Mouse (Mus musculus) midbrain, embryonic 15.5 days (tissue): Measurements from ENCODE around the gene Muc3. TPM values are rescaled to one million over a fixed set of nuclear protein-coding genes. Genes with fewer than 3 reads are reported as not detected.
A peak's percentile ranks its signal among the peaks of the same experiment; 100 is the strongest.

ENCODE experiments used
- ATAC-seq: fragments of 200-750 bp; cut with Nextera tagmentation; replicated peaks from 2 replicates; pipeline ENCODE4 v1.8.0; 2017; ENCODE audit warnings: moderate TSS enrichment
- H3K27ac ChIP-seq: fragments of 300-500 bp; sonication (generic); 2 replicates; pipeline ENCODE4 v1.5.1; 2015; ENCODE audit warnings: mild to moderate bottlenecking, inconsistent platforms
- H3K27me3 ChIP-seq: fragments of 300-500 bp; sonication (generic); replicated peaks from 2 replicates; pipeline ENCODE4 v1.6.1; 2015; ENCODE audit warnings: inconsistent platforms
- H3K36me3 ChIP-seq: fragments of 300-500 bp; sonication (generic); replicated peaks from 2 replicates; pipeline ENCODE4 v1.6.1; 2015; ENCODE audit warnings: inconsistent platforms
- H3K4me1 ChIP-seq: fragments of 300-500 bp; sonication (generic); 2 replicates; pipeline ENCODE4 v1.6.1; 2015; ENCODE audit warnings: inconsistent platforms
- H3K4me2 ChIP-seq: fragments of 300-500 bp; sonication (generic); 2 replicates; pipeline ENCODE4 v1.6.1; 2015; ENCODE audit warnings: inconsistent platforms, mild to moderate bottlenecking, moderate library complexity
- H3K4me3 ChIP-seq: fragments of 300-500 bp; sonication (generic); 2 replicates; pipeline ENCODE4 v1.5.1; 2015; ENCODE audit warnings: mild to moderate bottlenecking, inconsistent platforms
- H3K9ac ChIP-seq: fragments of 300-500 bp; sonication (generic); 2 replicates; pipeline ENCODE4 v1.6.1; 2015; ENCODE audit warnings: mild to moderate bottlenecking, inconsistent platforms
- H3K9me3 ChIP-seq: fragments of 300-500 bp; sonication (generic); 2 replicates; pipeline ENCODE4 v1.6.1; 2016; ENCODE audit warnings: inconsistent platforms
- WGBS: fragments of 180-500 bp; shearing (Covaris S2); methylation state at CpG from one replicate; pipeline ENCODE4 v1.1.7; 2015; ENCODE audit warnings: mixed read lengths; 5-methylcytosine and 5-hydroxymethylcytosine counted together
- polyA plus RNA-seq: library from polyadenylated mRNA; unstranded; fragments of >200 nt; fragmentation: Nextera tagmentation; extraction: Ambion mirVana; gene quantifications from 2 replicates; pipeline ENCODE4 v1.2.1, GENCODE M21; 2015

Muc3 gene
- polyA plus RNA-seq, 1 experiment from 2014 or later, result not detected

DNA sequence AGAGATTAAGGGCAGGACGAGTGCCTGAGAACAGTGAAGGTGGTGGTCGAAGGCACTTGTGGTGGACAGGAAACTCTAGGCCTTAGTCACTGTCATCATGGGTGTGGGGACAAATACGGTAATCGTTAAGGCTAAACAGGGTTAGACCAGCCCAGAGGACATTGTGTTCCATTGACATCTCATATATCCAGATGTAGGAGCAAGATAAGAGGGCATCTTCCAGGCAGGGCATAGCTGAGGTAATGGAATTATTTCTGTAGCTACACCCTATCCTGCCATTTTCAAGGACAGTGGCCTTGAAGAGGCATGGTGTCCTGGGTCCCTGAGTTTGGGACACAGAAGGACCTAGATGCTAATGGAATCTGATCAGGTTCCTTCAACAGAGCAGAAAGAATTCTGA, 12.7 kb upstream of the Muc3 start:
- Histone ChIP-seq H3K27me3 (no peaks in the 10 kb centered on the region), H3K4me2 (no peak overlapping the region), H3K27ac (no peak overlapping the region), H3K36me3 (no peaks in the 10 kb centered on the region), H3K9ac (no peak overlapping the region), H3K9me3 (no peaks in the 10 kb centered on the region), H3K4me3 (no peak overlapping the region), H3K4me1 (no peaks in the 10 kb centered on the region)
- ATAC-seq, result no peak
- 65% methylated on average over 4 of the region's 4 CpGs for WGBS

GRCm38 (mm10) chr5:137159461-137159860, 10.3 kb upstream of the Muc3 start:
- Histone ChIP-seq H3K36me3 (no peaks in the 10 kb centered on the region), H3K4me3 (no peak overlapping the region), H3K27me3 (no peaks in the 10 kb centered on the region), H3K9me3 (no peaks in the 10 kb centered on the region), H3K27ac (no peak overlapping the region), H3K9ac (no peak overlapping the region), H3K4me1 (no peaks in the 10 kb centered on the region), H3K4me2 (no peak overlapping the region)
- 32% methylated on average over 11 of the region's 11 CpGs for WGBS
- ATAC-seq, result no peak

DNA sequence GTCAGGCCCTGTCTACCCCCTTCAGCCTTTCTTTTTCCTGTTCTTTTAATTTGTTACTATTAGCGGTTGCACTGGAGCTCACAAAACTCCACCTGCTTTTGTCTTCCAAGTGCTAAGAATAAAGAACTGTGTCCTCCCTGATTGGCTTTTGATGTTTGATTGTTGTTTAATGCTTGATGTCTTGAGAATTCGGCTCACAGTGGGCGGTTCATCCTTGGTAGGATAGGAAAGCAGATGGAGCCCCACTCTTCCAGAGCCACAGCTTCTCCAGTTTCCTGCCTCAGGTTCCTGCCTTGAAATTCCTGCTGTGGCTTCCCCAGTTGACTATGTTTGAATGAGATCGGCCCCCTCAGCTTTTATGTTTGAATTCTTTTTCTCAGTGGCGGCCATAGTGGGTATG, 4.2 kb upstream of the Muc3 start:
- no peak for ATAC-seq
- Histone ChIP-seq H3K4me3 (no peak overlapping the region), H3K9me3 (no peaks in the 10 kb centered on the region; the same call in 1 of the 2 replicates), H3K36me3 (no peaks in the 10 kb centered on the region), H3K4me2 (no peak overlapping the region), H3K9ac (no peak overlapping the region), H3K27ac (no peak overlapping the region), H3K27me3 (no peaks in the 10 kb centered on the region), H3K4me1 (no peaks in the 10 kb centered on the region)
- WGBS, result 94% methylated on average over 5 of the region's 5 CpGs

DNA sequence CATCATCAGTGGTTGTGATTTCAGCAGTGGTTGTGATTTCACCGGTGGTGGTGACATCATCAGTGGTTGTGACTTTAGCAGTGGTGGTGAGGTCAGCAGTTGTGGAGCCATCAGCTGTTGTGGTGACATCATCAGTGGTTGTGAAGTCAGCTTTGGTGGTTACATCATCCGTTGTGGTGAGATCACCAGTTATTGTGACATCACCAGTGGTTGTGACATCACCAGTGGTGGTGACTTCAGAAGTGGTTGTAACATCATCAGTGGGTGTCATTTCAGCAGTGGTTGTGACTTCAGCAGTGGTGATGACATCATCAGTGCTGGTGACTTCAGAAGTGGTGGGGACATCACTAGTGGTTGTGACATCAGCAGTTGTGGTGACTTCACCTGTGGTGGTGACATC, 3.5 kb upstream of the Muc3 start:
- Histone ChIP-seq H3K9me3 (no peaks in the 10 kb centered on the region; the same call in 1 of the 2 replicates), H3K27ac (no peak overlapping the region), H3K4me3 (no peak overlapping the region), H3K36me3 (no peaks in the 10 kb centered on the region), H3K4me2 (no peak overlapping the region), H3K9ac (no peak overlapping the region), H3K4me1 (no peaks in the 10 kb centered on the region), H3K27me3 (no peaks in the 10 kb centered on the region)
- 54% methylated on average over 2 of the region's 2 CpGs for WGBS
- no peak for ATAC-seq

DNA sequence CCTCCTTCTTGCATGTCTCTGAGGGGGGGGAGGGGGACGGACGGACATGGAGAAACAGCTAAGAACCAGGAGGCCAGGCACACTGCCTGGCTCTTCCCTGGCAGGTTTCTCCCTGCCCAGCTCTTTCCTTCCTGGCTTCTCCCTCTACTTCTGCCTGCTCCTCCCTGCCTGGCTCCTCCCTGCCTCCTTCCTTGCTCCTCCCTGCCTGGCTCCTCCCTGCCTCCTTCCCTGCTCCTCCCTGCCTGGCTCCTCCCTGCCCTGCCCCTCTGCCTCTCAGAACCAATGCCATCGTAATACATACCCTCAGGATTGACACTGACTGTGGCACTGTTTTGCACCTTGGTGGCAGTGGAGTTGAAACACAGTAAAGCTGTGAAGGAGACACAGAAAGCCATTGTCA, 8.3 kb downstream of the Muc3 start:
- Histone ChIP-seq H3K4me2 (no peak overlapping the region), H3K27me3 (no peaks in the 10 kb centered on the region), H3K9me3 (no peaks in the 10 kb centered on the region), H3K27ac (no peak overlapping the region), H3K9ac (no peak overlapping the region), H3K4me1 (no peaks in the 10 kb centered on the region), H3K36me3 (no peaks in the 10 kb centered on the region), H3K4me3 (no peak overlapping the region)
- ATAC-seq, result no peak
- 43% methylated on average over 3 of the region's 3 CpGs for whole genome bisulfite sequencing

DNA sequence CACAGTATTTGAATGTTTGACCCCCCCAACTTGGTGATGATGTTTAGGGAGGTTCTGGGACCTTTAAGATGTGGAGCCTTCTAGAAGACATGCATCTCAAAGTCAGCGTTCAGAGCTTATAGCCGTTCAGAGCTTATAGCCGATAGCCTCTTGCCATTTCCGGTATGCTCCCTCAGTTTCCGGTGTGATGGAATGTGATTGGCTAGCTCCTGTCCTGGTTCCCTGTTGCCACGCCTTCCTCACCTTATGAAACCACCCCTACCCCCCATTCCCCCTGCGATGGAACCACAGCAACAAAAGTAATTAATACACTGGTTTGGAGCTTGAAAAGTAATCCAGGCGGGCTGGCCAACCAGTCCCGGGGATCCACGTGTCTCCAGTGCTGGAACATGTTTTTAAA, 10.1 kb downstream of the Muc3 start:
- Histone ChIP-seq H3K4me3 (no peak overlapping the region), H3K27me3 (no peaks in the 10 kb centered on the region), H3K27ac (no peak overlapping the region), H3K4me1 (no peaks in the 10 kb centered on the region), H3K9ac (no peak overlapping the region), H3K4me2 (no peak overlapping the region), H3K36me3 (no peaks in the 10 kb centered on the region), H3K9me3 (no peaks in the 10 kb centered on the region)
- no peak for ATAC-seq
- WGBS, result 91% methylated on average over 10 of the region's 10 CpGs

- Histone ChIP-seq H3K27ac (no peak overlapping the region), H3K9ac (no peak overlapping the region), H3K36me3 (no peaks in the 10 kb centered on the region), H3K4me3 (no peak overlapping the region), H3K4me1 (no peaks in the 10 kb centered on the region), H3K4me2 (no peak overlapping the region), H3K9me3 (no peaks in the 10 kb centered on the region), H3K27me3 (no peaks in the 10 kb centered on the region)
- 44% methylated on average over 11 of the region's 11 CpGs for WGBS
- ATAC-seq, result no peak
These were observed 14.2 kb downstream of the Muc3 start for GRCm38 (mm10) chr5:137134959-137135358.

- WGBS, result 2% methylated on average over 3 of the region's 3 CpGs
- Histone ChIP-seq H3K9me3 (no peaks in the 10 kb centered on the region), H3K27me3 (no peaks in the 10 kb centered on the region), H3K4me3 (no peak overlapping the region), H3K4me2 (no peak overlapping the region), H3K27ac (no peak overlapping the region), H3K4me1 (no peaks in the 10 kb centered on the region; the same call in 1 of the 2 replicates), H3K9ac (no peak overlapping the region), H3K36me3 (no peaks in the 10 kb centered on the region)
- ATAC-seq, result no peak
These were observed 17.6 kb downstream of the Muc3 start for GRCm38 (mm10) chr5:137131490-137131889.

DNA sequence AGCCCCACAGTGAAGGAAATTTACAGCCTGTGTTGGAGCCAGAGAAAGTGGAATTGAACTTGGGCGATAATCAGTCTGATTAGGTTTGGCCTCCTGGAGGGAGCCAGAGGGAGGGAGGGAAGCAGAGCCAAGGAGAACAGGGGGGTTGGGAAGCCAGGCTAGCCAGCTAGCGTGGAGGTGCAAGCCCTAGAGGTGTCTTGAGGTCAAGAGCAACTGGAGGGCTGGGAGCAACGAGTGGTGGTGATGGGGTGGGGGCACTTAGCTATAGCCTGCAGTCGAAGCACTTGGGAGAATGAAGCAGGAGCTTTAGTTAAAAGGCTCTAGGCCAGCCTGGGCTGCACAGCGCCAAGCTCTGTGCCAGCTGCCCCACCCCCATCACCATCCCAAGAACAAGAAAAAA, 19.8 kb downstream of the Muc3 start:
- Histone ChIP-seq H3K4me1 (no peaks in the 10 kb centered on the region; the same call in 1 of the 2 replicates), H3K27ac (no peak overlapping the region), H3K4me2 (no peak overlapping the region), H3K27me3 (no peaks in the 10 kb centered on the region), H3K9ac (no peak overlapping the region), H3K36me3 (no peaks in the 10 kb centered on the region), H3K4me3 (no peak overlapping the region), H3K9me3 (no peaks in the 10 kb centered on the region)
- WGBS, result 37% methylated on average over 5 of the region's 5 CpGs
- no peak for ATAC-seq

- H3K27me3 ChIP-seq, result no peaks in the 10 kb centered on the region
- peak; percentile 16; the same call in 1 of the 2 replicates for ATAC-seq
- H3K9ac ChIP-seq, result no peak overlapping the region
These were observed 25.6 kb downstream of the Muc3 start for GRCm38 (mm10) chr5:137123516-137123915.

DNA sequence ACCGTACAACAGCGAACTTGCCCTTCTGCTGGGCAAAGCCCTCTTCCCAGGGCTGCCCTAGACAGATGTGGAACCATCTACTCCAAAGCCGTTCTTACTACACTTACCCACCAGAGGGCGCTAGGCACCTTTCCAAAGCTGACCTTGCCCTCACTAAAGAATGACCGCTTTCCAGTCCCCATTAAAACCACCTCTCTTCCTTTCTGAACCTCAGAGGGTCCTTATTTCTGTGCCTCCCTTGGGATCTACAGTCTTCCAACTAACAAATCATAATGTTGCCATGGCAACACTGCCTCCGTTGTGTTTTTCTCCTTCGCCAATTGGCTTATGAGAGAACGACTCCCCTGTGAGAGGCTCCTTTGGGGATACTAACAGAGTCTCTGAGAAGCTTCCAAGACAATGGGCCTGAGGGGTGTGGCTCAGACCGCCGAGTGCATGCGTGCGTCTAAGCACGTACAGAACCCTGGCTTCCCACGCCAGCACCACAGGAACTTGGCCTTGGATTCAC, 26.4 kb downstream of the Muc3 start:
- Histone ChIP-seq H3K4me2 (peak overlapping the region; percentile 25), H3K4me3 (no peak overlapping the region), H3K4me1 (peaks cover 19% of the 10 kb centered on the region), H3K9me3 (no peaks in the 10 kb centered on the region), H3K27me3 (no peaks in the 10 kb centered on the region), H3K9ac (no peak overlapping the region), H3K27ac (peak overlapping the region; percentile 68), H3K36me3 (no peaks in the 10 kb centered on the region)
- peak; percentile 89 for ATAC-seq
- WGBS, result 7% methylated on average over 14 of the region's 14 CpGs

More at GRCm38 (mm10) chr5:137123516-137123915, 25.6 kb downstream of the Muc3 start:
- no peak overlapping the region for H3K4me3 ChIP-seq
- H3K36me3 ChIP-seq, result no peaks in the 10 kb centered on the region
- 86% methylated on average over 4 of the region's 4 CpGs for WGBS
- peaks cover 19% of the 10 kb centered on the region for H3K4me1 ChIP-seq
- no peak overlapping the region for H3K4me2 ChIP-seq
- H3K27ac ChIP-seq, result peak overlapping the region; percentile 68
- no peaks in the 10 kb centered on the region for H3K9me3 ChIP-seq

DNA sequence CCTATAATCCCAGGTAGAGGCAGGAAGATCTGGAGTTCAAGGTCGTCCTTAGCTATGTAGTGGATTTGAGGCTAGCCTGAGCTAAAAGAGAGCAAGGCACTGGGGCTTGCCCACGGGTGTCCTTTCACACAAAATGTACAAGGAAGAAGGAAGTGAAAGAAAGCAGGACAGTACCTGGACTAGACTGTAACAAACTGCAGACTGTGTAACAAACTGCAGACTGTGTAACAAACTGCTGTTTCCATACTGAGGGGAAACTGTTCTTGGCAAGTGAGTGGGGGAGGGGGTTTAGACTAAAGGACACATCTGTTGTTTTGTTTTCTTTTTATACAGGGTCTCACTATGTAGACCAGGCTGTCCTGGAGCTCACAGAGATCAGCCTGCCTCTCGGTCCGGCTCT, 27.8 kb downstream of the Muc3 start:
- Histone ChIP-seq H3K27me3 (no peaks in the 10 kb centered on the region), H3K9me3 (no peaks in the 10 kb centered on the region), H3K4me1 (peaks cover 23% of the 10 kb centered on the region), H3K4me2 (no peak overlapping the region), H3K4me3 (no peak overlapping the region), H3K27ac (no peak overlapping the region), H3K9ac (no peak overlapping the region), H3K36me3 (no peaks in the 10 kb centered on the region)
- ATAC-seq, result no peak
- 82% methylated on average over 4 of the region's 4 CpGs for WGBS

GRCm38 (mm10) chr5:137118878-137119277, 30.2 kb downstream of the Muc3 start:
- ATAC-seq, result no peak
- H3K9ac ChIP-seq, result no peak overlapping the region
- no peak overlapping the region for H3K4me3 ChIP-seq
- 63% methylated on average over 4 of the region's 4 CpGs for WGBS
- no peaks in the 10 kb centered on the region for H3K27me3 ChIP-seq
- H3K4me2 ChIP-seq, result no peak overlapping the region
- no peaks in the 10 kb centered on the region for H3K36me3 ChIP-seq
- H3K4me1 ChIP-seq, result peaks cover 32% of the 10 kb centered on the region
- H3K9me3 ChIP-seq, result no peaks in the 10 kb centered on the region
- no peak overlapping the region for H3K27ac ChIP-seq
